Mouse (Mus musculus): ENCODE measurements around the gene Sec14l1. TPM values are rescaled to one million over a fixed set of nuclear protein-coding genes. Genes with fewer than 3 reads are reported as not detected.

Gene Sec14l1
- polyA plus RNA-seq, 1 experiment: 46.1 TPM

DNA sequence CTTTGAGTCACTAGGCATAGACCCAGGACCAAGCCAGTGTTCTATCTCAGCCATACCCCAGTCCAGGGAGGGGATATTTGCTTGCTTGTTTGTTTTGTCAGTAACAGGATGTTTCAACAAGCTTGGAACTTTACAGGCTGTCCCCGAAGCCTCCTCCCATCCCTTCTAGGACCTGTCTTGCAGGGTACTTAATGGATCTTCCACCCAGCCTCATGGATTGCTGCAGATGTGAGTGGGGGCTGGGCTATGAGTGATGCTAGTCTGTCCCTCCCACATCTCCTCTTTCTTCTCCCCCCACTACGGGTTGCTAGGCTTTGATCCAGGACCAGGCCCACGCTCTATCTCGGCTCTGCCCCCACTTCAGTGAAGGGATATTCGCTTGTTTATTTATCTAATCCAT is 16.8 kb upstream of the Sec14l1 start:
- Histone ChIP-seq H3K9me3 (peaks cover 5% of the 10 kb centered on the region; the same call in 1 of the 2 replicates), H3K4me1 (peaks cover 84% of the 10 kb centered on the region), H3K27me3 (replicated peaks) (peaks cover 22% of the 10 kb centered on the region), H3K36me3 (replicated peaks; ENCODE audit: low read length) (peaks cover 4% of the 10 kb centered on the region), H3K4me3 (replicated peaks) (no peak overlapping the region)
- TF ChIP-seq GATA1 (IDR thresholded peaks at IDR 0.05; ENCODE audit: borderline replicate concordance, low read length): no peak
- no peak for TF ChIP-seq FLI1 (IDR thresholded peaks at IDR 0.05; ENCODE audit: low read length)

DNA sequence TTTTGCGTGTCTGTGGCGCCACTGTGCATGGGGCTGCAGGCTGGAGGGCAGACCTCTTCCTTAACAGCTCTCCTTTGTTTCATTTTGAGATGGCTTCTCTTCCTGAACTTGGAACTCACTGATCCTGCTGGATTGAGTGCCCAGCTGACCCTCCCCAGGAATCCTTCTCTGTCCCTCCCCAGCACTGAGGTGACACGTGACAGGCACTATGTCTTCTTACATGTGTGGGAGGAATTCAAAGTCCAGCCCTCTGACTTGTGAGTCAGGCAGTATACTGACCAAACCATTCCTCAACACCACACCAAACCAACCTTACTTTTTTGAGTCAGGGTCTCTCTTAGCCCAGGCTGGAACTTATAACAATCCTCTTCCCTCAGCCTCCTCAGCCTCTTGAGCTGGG is 16.2 kb upstream of the Sec14l1 start:
- Histone ChIP-seq H3K27me3 (replicated peaks) (peaks cover 22% of the 10 kb centered on the region), H3K36me3 (replicated peaks; ENCODE audit: low read length) (peaks cover 4% of the 10 kb centered on the region), H3K9me3 (peaks cover 5% of the 10 kb centered on the region; the same call in 1 of the 2 replicates), H3K4me3 (replicated peaks) (no peak overlapping the region), H3K4me1 (peaks cover 84% of the 10 kb centered on the region)
- TF ChIP-seq FLI1 (IDR thresholded peaks at IDR 0.05; ENCODE audit: low read length): no peak
- no peak for TF ChIP-seq GATA1 (IDR thresholded peaks at IDR 0.05; ENCODE audit: borderline replicate concordance, low read length)

DNA sequence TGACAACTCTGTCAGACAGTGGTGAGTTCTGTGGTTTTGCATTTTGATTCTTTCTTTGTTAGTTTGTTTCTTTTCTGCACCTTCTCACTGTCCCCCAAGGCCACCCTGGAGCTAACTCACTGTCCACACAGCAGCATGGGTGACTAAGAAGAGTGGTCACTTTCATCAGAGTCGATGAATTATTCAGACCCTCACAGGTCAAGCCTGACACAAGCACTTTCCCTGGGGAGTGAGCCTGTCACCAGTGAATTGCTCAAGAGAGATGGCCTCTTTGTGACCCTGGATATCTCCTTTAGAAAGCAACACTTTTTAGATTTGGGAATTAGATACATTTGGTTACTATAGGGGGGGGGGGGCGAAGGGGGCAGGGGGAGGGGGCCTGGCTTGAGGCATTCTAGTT is 15.6 kb upstream of the Sec14l1 start:
- TF ChIP-seq FLI1 (IDR thresholded peaks at IDR 0.05; ENCODE audit: low read length): no peak
- no peak for TF ChIP-seq GATA1 (IDR thresholded peaks at IDR 0.05; ENCODE audit: borderline replicate concordance, low read length)
- H3K27me3 ChIP-seq (replicated peaks): peaks cover 22% of the 10 kb centered on the region
- H3K36me3 ChIP-seq (replicated peaks; ENCODE audit: low read length): peaks cover 4% of the 10 kb centered on the region
- peaks cover 81% of the 10 kb centered on the region for H3K4me1 ChIP-seq
- no peak overlapping the region for H3K4me3 ChIP-seq (replicated peaks)
- peaks cover 5% of the 10 kb centered on the region; the same call in 1 of the 2 replicates for H3K9me3 ChIP-seq

DNA sequence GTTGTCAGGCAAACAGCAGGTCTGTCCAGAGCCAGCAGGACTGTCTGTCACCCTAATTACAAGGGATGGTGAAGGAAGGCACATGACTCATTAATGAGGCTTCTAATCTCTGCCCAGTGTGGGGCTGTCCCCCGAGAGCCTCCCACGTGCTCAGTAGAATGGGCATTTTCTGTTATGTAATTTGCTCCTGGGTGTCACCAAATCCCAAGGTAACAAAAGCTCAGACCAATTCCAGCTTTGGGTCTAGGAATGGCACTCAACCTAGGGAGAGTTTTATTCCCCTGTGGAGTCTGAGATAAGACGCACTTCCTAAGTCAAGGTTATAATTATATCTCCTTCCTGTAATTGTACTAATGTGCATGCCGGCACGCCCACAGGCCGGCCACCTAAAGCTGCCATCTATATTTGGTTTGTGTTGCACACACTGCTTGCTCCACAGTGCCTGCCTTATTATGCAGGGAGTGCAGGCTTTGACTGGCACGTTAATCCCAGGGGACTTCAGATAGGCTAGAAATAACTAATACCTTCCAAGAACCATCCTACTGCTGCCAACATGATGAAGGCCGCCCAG is 13.5 kb upstream of the Sec14l1 start:
- H3K27me3 ChIP-seq (replicated peaks): peaks cover 8% of the 10 kb centered on the region
- H3K9me3 ChIP-seq: peaks cover 5% of the 10 kb centered on the region; the same call in 1 of the 2 replicates
- no peak for TF ChIP-seq FLI1 (IDR thresholded peaks at IDR 0.05; ENCODE audit: low read length)
- no peak for TF ChIP-seq GATA1 (IDR thresholded peaks at IDR 0.05; ENCODE audit: borderline replicate concordance, low read length)
- H3K4me1 ChIP-seq: peaks cover 78% of the 10 kb centered on the region
- H3K36me3 ChIP-seq (replicated peaks; ENCODE audit: low read length): peaks cover 4% of the 10 kb centered on the region
- H3K4me3 ChIP-seq (replicated peaks): peak overlapping the region; percentile 4

DNA sequence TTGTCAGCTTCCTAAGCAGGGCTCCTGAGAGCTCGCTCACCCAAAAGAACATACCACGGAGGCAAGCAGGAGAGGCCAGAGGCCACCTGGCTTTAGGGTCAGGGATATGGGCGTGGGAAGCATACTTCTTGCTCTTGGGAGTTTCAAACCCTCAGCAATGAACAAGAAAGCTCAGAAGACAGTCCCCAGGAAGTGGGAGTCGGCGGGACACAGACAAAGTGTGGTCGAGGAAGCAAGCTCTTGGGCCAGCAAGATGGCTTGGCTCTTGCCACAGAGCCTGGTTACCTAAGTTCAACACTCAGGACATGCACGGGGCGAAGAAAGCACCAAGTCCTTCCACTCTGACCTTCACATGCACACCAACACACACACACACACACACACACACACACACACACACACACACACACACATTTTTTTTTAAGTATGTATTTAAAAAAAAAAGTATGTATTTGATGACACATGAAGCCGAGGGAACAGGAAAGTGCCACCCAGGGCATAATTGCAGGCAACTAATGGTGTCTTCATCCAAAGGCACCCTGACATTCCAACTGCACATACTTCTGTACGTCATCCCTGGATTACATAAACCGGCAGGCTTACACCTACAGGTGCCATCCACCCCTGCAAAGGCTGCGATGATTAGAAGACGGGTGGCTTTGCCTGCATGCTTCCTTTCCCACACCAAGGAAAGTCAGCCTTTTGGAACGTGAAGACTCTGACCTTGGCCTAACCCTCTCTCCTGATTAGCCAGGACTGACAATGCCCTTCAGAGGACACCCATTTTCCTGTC is 12.8 kb upstream of the Sec14l1 start:
- peaks cover 81% of the 10 kb centered on the region for H3K4me1 ChIP-seq
- no peak for TF ChIP-seq FLI1 (IDR thresholded peaks at IDR 0.05; ENCODE audit: low read length)
- no peak for TF ChIP-seq GATA1 (IDR thresholded peaks at IDR 0.05; ENCODE audit: borderline replicate concordance, low read length)
- H3K36me3 ChIP-seq (replicated peaks; ENCODE audit: low read length): peaks cover 4% of the 10 kb centered on the region
- H3K4me3 ChIP-seq (replicated peaks): no peak overlapping the region
- peaks cover 5% of the 10 kb centered on the region; the same call in 1 of the 2 replicates for H3K9me3 ChIP-seq
- H3K27me3 ChIP-seq (replicated peaks): peaks cover 3% of the 10 kb centered on the region

DNA sequence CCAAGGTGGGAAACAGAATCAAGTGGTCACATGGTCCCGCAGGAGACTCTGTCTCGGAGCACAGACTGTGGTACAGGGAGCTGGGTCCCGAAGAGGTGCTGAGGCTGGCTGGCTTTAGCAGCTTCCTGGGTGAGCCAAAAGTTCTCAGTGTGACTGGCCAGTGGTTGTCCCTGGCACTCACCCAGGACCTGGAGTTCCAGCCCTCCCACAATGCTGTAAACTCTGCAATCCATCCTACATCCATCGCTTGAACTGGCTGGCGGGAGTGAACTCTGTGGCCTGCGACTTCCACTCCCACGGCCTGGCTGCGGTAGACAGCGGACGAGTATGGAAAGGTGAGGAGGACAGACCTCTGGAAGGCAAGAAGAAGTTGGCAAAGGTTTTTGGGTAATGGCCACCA is 11.4 kb upstream of the Sec14l1 start:
- TF ChIP-seq GATA1 (IDR thresholded peaks at IDR 0.05; ENCODE audit: borderline replicate concordance, low read length): no peak
- TF ChIP-seq FLI1 (IDR thresholded peaks at IDR 0.05; ENCODE audit: low read length): no peak
- Histone ChIP-seq H3K9me3 (peaks cover 5% of the 10 kb centered on the region; the same call in 1 of the 2 replicates), H3K4me1 (peaks cover 77% of the 10 kb centered on the region), H3K27me3 (replicated peaks) (no peaks in the 10 kb centered on the region), H3K4me3 (replicated peaks) (no peak overlapping the region), H3K36me3 (replicated peaks; ENCODE audit: low read length) (peaks cover 4% of the 10 kb centered on the region)

DNA sequence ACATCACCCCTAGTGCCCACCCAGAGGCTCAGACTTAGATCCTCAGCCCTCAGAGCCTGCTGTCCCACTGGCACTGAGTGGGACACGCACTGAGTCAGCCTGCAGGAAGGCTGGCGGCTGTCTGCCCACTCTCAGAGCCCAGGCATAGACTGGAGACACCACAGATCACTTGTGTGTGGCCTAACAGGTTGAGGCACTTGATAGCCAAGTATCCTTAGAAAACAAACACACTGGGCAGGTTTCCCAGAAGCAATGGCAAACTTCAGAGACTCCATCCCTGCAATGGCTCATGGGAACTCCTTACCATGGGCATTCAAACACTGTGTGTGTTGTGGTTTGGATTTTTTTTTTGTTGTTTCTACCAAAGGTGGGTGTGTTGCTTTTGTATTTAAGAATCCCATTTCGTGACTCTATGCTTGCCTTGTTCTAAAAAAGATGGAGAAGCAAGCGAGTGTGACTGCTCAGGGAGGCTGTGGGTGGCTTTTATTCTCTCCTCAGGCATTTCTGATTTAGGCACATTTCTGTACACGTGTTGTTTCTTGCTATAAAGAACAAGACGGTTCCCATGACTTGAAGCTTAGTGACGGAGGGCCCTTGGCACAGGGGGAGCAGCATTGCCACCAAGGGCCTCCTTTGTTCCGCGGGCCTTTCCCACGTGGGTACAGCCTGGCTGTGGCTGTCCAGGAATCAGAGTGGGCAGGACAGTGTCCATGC is 10.8 kb upstream of the Sec14l1 start:
- peaks cover 5% of the 10 kb centered on the region; the same call in 1 of the 2 replicates for H3K9me3 ChIP-seq
- TF ChIP-seq GATA1 (IDR thresholded peaks at IDR 0.05; ENCODE audit: borderline replicate concordance, low read length) (no peak), FLI1 (IDR thresholded peaks at IDR 0.05; ENCODE audit: low read length) (no peak)
- peaks cover 4% of the 10 kb centered on the region for H3K36me3 ChIP-seq (replicated peaks; ENCODE audit: low read length)
- no peak overlapping the region for H3K4me3 ChIP-seq (replicated peaks)
- no peaks in the 10 kb centered on the region for H3K27me3 ChIP-seq (replicated peaks)
- peaks cover 77% of the 10 kb centered on the region for H3K4me1 ChIP-seq

DNA sequence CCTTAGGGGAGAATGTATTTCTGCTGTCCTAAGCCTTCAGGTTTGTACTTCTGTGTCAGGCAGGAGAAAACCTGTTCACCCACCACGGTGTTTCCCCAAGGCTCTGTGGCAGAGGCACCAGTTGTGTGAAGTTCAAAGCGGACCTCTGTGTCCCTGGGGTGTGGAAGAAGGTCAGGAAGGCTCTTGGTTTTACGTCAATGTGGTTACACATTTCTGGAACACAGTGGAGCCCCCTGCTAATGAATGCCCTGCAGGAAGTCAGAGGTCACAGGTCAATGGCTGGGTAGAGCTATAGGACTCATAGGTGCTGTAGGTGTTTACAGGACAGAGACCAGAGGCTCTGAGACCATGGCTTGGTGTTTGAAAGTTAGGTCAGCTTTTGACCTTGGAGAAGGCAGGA is 9.7 kb upstream of the Sec14l1 start:
- Histone ChIP-seq H3K27me3 (replicated peaks) (no peaks in the 10 kb centered on the region), H3K9me3 (peaks cover 4% of the 10 kb centered on the region; the same call in 1 of the 2 replicates), H3K4me3 (replicated peaks) (no peak overlapping the region), H3K36me3 (replicated peaks; ENCODE audit: low read length) (peaks cover 4% of the 10 kb centered on the region), H3K4me1 (peaks cover 77% of the 10 kb centered on the region)
- TF ChIP-seq GATA1 (IDR thresholded peaks at IDR 0.05; ENCODE audit: borderline replicate concordance, low read length) (no peak), FLI1 (IDR thresholded peaks at IDR 0.05; ENCODE audit: low read length) (no peak)

DNA sequence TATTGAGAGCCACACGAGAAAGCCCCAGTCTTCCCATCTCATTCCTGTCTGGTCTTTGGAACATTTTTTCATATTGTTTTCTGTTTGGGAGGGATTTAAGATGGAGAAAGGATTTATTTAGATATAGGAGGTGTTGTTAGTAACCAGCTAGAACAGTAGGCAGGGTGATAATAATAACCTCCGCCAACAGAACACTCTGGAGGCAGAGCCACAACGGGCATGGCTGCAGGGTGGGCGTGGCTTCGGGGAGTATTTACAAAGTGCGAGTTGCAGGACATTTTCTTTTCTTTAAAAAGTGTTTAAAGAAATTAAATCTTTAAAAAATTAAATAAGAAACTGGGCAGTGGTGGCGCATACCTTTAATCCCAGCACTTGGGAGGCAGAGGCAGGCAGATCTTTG is 9.1 kb upstream of the Sec14l1 start:
- TF ChIP-seq GATA1 (IDR thresholded peaks at IDR 0.05; ENCODE audit: borderline replicate concordance, low read length): no peak
- no peak for TF ChIP-seq FLI1 (IDR thresholded peaks at IDR 0.05; ENCODE audit: low read length)
- H3K4me1 ChIP-seq: peaks cover 74% of the 10 kb centered on the region
- no peaks in the 10 kb centered on the region for H3K9me3 ChIP-seq
- H3K36me3 ChIP-seq (replicated peaks; ENCODE audit: low read length): no peaks in the 10 kb centered on the region
- H3K4me3 ChIP-seq (replicated peaks): no peak overlapping the region
- no peaks in the 10 kb centered on the region for H3K27me3 ChIP-seq (replicated peaks)
